Mouse (Mus musculus) frontal cortex, postnatal 36 days (tissue): ENCODE data around the gene Dock1.
A peak's percentile ranks its signal among the peaks of the same experiment; 100 is the strongest.

ENCODE experiments used
- DNase-seq, 2 experiments: peaks; one replicate each; pipeline ENCODE4 v3.0.0; 2022; ENCODE audit warnings: low spot score in 2 of 2

Dock1 gene

DNA sequence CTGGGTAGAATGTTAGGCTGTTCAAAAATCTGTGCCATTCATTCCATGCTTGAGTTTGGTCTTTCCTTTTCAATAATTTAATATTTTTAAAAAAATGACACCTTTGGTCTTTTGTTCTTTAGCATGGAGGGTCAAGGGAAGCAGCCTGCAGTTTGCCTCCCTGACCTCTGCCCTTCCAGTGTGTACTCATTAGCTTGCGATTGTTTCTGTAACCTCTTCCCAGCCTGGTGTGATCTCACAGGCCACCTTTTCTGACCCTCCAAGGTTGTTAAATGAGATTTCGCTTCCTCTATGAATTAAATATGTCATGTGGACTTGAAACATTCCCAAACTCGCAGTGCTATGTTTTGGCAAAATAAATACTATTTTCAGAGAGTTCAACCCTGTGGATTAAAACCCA is 151.6 kb downstream of the Dock1 start:
- no peak for DNase-seq

GRCm38 (mm10) chr7:134823891-134824290 is 153.4 kb downstream of the Dock1 start:
- DNase-seq: no peak

GRCm38 (mm10) chr7:134840066-134840465 is 169.6 kb downstream of the Dock1 start:
- DNase-seq: no peak

DNA sequence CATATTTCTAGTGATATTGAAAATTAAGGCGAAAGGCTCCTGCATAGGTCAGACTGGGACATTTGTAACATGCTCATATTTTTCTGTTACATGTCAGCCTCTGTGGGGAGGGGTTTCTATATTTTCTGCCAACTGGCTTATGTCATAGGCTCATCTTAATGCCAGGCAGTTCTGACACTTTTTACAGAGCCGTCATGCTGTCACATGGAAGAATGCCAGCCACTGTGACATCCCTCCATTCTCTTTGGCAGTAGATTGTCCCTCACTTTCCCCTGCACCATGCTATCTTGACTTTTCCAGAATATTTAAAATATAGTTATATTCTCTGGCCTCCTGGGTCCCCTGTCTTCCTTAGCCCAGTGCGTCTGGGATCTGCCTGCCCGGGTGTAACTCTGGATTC is 172.3 kb downstream of the Dock1 start:
- no peak for DNase-seq

GRCm38 (mm10) chr7:134862000-134862399 is 191.5 kb downstream of the Dock1 start:
- DNase-seq: peak in 1 of 2 experiments; percentile 3

DNA sequence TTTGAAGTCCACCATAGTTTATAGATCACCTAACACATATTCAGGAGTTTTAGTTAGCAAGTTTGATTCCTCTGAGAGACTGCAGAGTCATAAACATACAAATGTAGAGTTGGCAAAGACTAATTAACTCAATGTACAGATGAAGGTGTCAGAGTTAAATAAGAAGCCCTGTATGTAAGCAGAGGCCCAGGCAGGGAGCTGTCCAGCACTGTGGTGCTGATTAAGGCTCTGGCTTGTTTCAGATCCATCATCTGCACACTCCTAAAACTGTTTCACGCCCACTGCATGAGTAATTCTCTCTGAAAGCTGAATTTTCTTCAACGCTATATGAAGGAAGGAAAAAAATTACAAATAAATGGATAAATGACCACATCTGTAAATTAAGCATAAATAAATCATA is 193.7 kb downstream of the Dock1 start:
- peak; percentile 12 to 14 for DNase-seq

DNA sequence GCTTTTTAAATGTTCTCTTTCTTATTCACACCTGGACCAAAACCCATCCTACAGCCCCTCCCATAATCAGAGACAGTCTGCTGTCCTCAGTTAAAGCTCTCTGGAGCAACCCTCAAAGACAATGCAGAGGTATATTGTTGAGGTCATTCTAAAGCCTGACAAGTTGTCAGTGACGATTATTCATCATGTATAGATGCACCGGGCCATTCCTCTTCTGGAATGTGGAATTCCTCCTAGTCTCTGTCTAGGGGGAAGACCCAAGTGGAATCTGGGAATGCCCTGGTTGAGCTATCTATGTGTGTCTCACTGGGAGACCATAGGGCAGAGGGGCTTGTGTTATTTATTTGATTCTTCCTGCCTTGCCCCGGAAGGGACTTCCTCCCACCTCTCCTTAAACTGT is 202.1 kb downstream of the Dock1 start:
- no peak for DNase-seq

DNA sequence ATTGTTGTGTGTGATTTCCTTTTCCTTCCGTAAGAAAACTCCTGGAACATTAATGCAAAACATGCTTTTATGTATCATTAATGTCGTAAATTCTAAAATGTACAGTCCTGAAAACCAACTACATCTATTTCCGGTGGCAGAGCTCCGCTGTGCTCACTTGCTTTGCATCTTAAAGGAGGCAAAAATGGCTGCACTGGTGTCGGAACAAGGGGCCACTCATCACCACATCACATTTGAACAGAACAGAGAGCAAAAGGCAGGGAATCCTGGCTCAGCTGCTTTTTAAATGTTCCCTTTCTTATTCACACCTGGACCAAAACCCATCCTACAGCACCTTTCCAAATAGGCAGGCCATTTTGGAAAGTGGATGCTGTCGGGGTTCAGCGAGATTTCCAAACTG is 202.5 kb downstream of the Dock1 start:
- DNase-seq: no peak

- no peak for DNase-seq
Measured at GRCm38 (mm10) chr7:134878985-134879384, 208.5 kb downstream of the Dock1 start.

DNA sequence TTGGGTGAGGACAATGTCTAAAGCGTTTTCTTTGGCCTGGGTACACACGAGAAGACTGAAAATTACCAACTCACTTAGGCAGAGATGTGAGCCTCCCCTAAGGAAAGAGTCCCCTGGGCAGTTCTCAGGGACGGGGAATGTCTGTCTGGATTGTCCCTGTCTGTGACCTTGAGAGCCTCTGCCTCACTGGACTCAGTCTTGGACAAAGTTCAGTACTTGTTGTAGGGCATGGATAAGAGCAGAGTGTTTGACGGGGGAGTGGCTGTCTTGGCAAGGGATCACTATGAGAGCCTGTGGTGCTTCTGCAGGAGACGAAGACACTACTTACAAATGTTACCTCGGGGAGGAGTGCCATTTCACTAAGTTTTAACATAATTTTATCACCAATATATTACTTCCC is 210.0 kb downstream of the Dock1 start:
- no peak for DNase-seq

- no peak for DNase-seq
Measured at GRCm38 (mm10) chr7:134883516-134883915, 213.1 kb downstream of the Dock1 start.

DNA sequence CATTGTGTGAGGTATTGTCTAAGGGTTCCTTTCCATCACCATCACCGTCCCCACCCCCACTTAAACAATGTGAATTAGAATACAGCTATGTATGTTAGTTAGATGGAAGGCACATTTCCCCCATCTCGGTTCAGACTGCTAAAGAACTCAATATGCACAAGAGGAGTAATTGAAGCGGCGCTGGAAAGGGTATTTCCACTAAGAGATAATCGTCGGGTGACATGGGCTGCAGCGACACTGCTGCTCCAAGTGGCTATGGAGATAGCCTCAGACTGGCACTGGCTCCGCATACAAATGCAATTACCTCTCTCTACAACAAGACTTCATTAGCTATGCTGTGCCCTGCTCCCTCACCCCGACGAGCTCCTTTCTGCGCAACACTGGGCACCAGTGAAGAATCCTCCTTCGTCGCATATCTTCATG is 222.0 kb downstream of the Dock1 start:
- no peak for DNase-seq

- DNase-seq: peak in 1 of 2 experiments; percentile 11
Measured at GRCm38 (mm10) chr7:134892972-134893371, 222.5 kb downstream of the Dock1 start.

GRCm38 (mm10) chr7:134894604-134895003 is 224.2 kb downstream of the Dock1 start:
- DNase-seq: no peak

GRCm38 (mm10) chr7:134899462-134899861 is 229.0 kb downstream of the Dock1 start:
- no peak for DNase-seq

GRCm38 (mm10) chr7:134901992-134902391 is 231.5 kb downstream of the Dock1 start:
- DNase-seq: no peak

- no peak for DNase-seq
Measured at GRCm38 (mm10) chr7:134931886-134932285, 261.4 kb downstream of the Dock1 start.

- peak in 1 of 2 experiments; percentile 43 for DNase-seq
Measured at GRCm38 (mm10) chr7:134937471-134937926, 267.0 kb downstream of the Dock1 start.

DNA sequence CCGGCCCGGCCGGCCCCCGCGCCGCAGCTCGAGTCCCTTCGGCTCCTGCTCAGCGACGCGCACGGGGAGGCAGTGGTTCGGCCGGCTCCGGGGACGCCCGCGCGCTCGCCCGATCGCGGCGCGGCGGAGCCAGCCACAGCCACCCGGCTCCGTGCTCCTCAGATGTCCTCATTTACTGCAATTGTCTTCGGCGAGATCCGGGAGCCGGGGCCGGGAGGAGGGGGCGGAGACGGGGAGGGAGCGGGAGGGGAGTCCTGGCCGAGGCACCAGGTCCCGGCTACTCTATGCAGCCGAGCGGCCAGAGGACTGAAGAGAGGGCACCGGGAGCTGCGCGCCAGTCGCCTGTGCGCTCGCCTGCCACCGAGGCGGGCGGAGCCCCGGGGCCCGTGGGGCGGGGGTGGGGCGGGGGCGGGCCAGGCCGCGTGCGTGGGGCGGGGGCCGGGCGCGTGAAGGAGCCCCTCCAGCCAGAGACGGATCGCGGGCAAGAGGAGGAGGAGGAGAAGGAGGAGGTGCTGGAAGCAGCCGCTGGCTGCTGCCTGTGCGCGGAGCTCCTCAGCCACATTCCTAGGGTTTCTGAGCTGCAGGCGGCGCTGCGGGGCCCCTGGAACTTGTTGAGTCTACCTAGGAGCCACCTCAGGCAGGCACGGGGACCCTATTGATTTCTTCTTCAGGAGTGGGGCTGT is 267.6 kb downstream of the Dock1 start, which contains the start of gene Fam196a:
TSS of gene Fam196a (minus strand) at position 504 of the 683 bp plus-strand sequence.
- DNase-seq: peak; percentile 80 to 81

DNA sequence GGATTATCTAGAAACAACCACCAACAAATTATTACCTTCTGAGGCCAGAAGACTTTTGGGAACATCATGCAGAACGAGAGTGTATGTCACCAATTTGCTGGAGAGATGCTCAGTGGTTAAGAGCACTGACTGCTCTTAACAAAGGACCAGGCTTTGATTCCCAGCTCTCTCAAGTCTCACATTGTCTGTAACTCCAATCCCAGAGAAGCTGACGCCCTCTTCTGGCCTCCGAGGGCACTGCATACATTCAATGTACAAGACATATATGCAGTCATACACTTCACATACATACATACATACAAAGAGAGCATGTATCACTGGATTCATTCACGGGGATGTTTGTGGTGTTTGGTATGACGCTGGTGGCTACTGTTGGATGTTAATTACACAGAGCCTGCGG is 271.4 kb downstream of the Dock1 start:
- no peak for DNase-seq

DNA sequence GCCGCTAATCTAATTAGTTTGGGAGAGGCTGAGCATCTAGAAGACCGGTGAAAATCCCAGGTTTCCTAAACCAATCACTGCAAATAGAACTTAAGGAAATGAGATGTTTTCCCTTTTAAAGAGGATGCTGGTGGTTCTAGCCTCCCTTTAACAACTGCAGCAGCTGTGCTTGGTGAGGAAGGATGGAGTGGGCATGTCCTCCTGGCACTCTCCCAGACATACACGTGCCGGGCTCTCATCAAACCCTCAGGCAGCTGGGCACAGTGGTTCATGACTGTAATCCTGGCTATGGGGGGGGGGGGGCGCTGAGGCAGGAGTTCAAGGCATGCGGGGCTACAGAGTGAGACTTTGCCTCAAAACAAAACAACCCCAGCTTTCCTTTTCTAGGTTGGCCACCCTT is 272.6 kb downstream of the Dock1 start:
- no peak for DNase-seq

DNA sequence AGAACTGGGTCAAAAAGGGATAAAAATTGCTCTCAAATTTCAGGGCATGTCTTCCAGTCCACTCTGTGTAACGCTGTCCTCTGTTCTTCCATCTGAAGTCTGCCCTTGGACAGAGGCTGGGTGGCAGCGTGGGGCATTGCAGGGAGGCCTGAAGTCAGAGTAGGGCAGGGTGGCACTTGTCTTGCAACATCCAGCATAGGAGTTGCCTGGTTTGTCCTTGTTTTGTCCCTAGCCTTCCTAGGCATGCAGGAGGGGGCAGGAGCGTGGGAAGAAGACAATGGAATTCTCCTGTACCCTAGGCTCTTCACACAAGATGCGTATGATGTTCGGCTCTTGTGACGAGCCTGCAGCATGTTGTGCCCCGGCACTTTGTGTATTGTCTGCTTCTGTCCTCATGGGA is 273.2 kb downstream of the Dock1 start:
- no peak for DNase-seq

GRCm38 (mm10) chr7:134945925-134946716 is 275.7 kb downstream of the Dock1 start:
- no peak for DNase-seq
